Mouse (Mus musculus) megakaryocyte, embryonic 14.5 days (primary cell): ENCODE data around the gene Tlk2.

Experiments used
- FLI1 ChIP-seq: IDR thresholded peaks from 2 replicates; pipeline ENCODE4 v1.6.1; 2012; ENCODE audit warnings: low read length, inconsistent platforms, mixed read lengths
- GATA1 ChIP-seq: IDR thresholded peaks from 3 replicates; pipeline ENCODE4 v1.6.1; 2012; ENCODE audit warnings: mixed read lengths, low read length, inconsistent platforms, borderline replicate concordance

DNA sequence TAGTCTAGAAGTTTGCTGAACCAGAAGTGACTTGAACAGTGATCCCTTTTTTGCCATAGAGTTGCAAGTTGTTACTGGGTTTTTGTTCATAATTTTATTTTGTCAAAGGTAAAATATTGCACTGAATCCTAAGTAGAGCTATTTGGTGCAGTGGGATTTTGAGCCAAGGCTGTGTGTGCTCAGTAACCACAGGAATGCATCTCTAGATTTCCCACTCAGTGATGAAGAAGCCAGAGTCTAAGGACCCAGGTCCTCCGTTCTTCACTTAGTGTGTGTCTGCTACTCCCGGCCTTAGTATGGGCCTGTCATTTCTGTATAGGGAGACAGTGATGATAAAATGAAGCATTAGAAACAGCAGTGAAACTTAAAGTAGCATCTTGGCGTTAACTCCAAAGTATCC lies 86.4 kb downstream of the Tlk2 start:
- TF ChIP-seq GATA1, result no peak
- no peak for TF ChIP-seq FLI1
